Mouse (Mus musculus) duodenum, adult 2 months (tissue): Measurements from ENCODE around the gene Npc2. TPM values are rescaled to one million over a fixed set of nuclear protein-coding genes. Genes with fewer than 3 reads are reported as not detected.

ENCODE experiments used
- polyA plus RNA-seq: library from polyadenylated mRNA; depleted of rRNA; stranded (reverse); fragments of >200 nt; gene quantifications from 2 replicates; pipeline ENCODE4 v1.2.3, GENCODE M21; 2012; ENCODE audit warnings: low replicate concordance; rRNA removed

Npc2 gene
- 77.3 and 98.9 TPM in 2 replicates for polyA plus RNA-seq

GRCm38 (mm10) chr12:84772726-84773441, at the start of gene Npc2, which contains the start of gene Isca2:
Npc2 (minus strand) TSS chr12:84773152.
Isca2 (plus strand) TSS chr12:84773251.

Other genes with a start within 250 kb of the Npc2 start
- not detected in 2 replicates for gene Vsx2, start 203.4 kb downstream of the Npc2 start, polyA plus RNA-seq
- 18.9 and 29.5 TPM in 2 replicates for gene Abcd4, start 155.7 kb downstream of the Npc2 start, polyA plus RNA-seq
- gene Vrtn, start 132.1 kb downstream of the Npc2 start, polyA plus RNA-seq = not detected in 2 replicates
- not detected in 2 replicates for gene Syndig1l, start 74.3 kb downstream of the Npc2 start, polyA plus RNA-seq
- gene Isca2, start 99 bp upstream of the Npc2 start, polyA plus RNA-seq = 30.4 and 34.3 TPM in 2 replicates
- 5.3 and 6.6 TPM in 2 replicates for gene Ltbp2, start 103.4 kb upstream of the Npc2 start, polyA plus RNA-seq
- 7.4 and 14.4 TPM in 2 replicates for gene Fcf1, start 197.7 kb upstream of the Npc2 start, polyA plus RNA-seq
- gene Arel1, start 197.7 kb upstream of the Npc2 start, polyA plus RNA-seq = 14.7 and 15.0 TPM in 2 replicates
- gene Ylpm1, start 223.2 kb upstream of the Npc2 start, polyA plus RNA-seq = 5.9 and 7.8 TPM in 2 replicates